Mouse (Mus musculus): ENCODE data around the gene Fam50a. TPM values are rescaled to one million over a fixed set of nuclear protein-coding genes. Genes with fewer than 3 reads are reported as not detected.

Gene Fam50a
- 10 to 100 TPM; 20.5 to 22.5 TPM for total RNA-seq (2021)
- long read RNA-seq, experiment 1, transcript Fam50a-201 (13 exons, 1,383 nt) = major isoform, 20 of 26 reads
- long read RNA-seq, experiment 1, partial matches to known transcripts = 2 of 26 reads
- long read RNA-seq, experiment 1, other reads (novel, unspliced or antisense) = 4 of 26 reads
- long read RNA-seq, experiment 2, transcript Fam50a-201 (13 exons, 1,383 nt) = major isoform, 20 of 23 reads
- long read RNA-seq, experiment 2, partial matches to known transcripts = 3 of 23 reads
- long read RNA-seq, experiment 2, other reads (novel, unspliced or antisense) = 0 of 23 reads

DNA sequence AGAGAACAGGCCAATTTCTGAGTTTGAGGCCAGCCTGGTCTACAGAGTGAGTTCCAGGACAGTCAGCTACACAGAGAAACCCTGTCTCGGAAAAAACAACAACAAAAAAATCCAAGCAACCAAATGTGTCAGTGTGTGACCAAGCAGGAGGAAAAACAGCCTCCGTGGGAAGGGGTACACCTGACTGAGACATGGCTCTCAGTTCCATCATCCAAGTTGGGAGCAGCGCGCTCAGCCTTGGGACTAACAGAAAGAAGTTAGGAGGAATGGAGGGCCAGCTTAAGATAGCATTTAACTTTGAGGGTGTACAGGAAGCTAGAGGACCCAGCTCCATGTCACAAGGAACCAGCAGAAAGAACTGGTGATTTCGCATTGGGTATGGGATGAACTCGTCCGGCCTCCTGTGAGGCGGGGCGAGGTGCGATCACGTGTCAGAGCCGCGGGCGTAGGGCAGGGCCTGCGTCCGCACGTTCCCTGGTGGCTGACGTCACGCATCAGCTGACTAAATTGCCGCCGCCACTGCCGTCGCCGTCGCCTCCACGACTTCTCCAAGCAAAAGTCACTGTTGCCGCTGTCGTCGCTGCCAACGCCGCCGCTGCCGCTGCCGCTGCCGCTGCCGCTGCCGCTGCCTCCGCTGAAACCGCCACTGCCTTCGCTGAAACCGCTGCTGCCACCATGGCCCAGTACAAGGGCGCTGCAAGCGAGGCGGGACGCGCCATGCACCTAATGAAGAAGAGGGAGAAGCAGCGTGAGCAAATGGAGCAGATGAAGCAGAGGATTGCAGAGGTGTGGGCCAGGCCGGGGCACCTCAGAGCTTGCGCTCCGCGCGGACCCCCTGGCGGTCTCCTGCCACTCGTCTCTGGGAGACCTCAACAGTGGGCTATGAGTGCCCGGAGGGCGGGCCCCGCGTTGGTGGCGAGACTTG is at the start of gene Fam50a:
Fam50a (plus strand) TSS at position 494 of the 925 bp plus-strand sequence.
- peak; percentile 88 for DNase-seq

GRCm38 (mm10) chrX:74269736-74270061 is 43.1 kb upstream of the Fam50a start:
- DNase-seq = no peak

DNA sequence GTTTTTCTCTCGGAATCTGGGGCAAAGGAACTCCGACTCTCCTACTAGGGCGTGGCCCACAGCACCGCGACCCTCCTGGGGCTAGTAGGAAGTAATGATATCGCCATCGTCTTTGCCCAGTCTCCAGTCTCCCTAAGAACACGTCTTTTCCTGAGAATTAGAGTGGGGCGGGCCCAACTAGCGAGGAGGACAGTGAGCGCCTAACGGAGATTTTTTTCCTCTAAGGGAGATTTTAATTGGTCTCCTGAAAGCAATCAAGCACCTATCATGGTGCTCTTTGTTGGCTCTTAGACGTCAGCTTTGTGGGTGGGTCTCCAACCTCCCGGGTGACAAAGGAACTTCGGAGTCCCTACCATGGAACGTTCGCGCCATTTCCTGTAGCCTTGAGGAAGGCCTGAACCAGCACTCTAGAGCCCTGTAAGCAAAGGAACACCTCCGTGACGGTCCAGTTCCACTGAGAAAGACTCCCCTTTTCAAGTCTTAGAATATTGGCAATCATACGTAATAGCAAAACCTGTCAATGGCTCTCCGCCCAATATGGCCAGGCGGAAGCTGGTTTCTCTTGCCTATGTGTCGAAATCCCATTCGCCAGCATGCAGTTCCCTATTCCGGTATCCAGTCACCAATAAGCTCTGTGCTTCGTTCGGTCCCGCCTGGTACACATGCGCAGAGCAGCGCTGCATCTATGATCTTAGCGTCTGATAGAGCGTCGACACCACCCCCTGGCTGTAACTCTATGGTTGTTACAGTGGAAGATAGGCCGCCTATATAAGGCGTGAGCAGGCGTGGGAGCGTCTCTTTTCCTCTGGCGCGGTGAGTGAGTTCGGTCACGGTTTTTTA is 42.6 kb upstream of the Fam50a start, which contains the start of gene Rpl10:
Rpl10 (plus strand) TSS at position 751 of the 840 bp plus-strand sequence.
- peak; percentile 92 for DNase-seq

- no peak for DNase-seq
Observed at GRCm38 (mm10) chrX:74270902-74271551, 41.8 kb upstream of the Fam50a start.

DNA sequence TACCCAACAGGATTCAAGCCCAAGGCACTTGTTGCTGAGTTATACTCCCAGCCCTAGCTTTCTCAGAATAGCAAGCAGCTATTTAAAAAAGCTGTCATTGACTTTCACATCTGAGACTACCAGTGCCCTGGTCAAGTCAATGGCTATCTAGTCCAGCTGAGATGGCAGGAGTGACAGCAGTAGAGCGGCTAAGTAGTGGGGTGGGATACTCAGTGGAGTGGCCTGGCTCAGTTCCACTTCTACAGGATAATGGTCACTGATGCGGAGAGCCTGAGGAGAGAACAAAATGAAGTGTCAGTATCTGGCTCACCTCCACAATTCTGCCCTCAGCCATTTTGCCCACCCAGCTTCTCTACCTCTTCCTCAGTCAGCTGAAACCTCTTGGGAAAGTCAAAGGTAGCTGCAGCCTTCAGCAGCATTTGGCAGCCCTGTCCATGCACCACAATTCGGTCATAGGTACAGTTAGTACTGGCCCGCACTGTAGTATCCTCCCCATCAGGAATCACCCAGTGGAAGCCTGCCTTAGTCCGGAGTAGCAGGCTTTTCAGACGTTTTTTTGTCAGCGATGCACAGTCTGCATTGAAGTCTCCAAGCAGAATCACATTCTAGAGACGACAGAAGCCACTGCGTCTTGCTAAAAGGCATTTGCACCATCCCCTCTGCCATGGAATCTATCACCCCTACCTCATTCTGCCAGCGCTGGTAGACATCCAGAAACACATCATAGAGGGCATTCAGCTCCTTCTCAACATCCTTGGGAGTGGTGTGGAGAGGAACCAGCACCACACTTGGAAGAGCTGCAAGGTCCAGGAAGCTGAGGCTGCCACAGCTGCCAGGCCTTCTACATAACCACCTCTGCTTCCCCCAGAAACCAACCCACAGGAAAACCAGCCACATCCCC is 39.2 kb upstream of the Fam50a start:
- DNase-seq = no peak

- no peak for DNase-seq
Observed at GRCm38 (mm10) chrX:74277916-74278315, 34.9 kb upstream of the Fam50a start.

GRCm38 (mm10) chrX:74281041-74281731 is 31.6 kb upstream of the Fam50a start:
- no peak for DNase-seq

GRCm38 (mm10) chrX:74281732-74282394 is 31.0 kb upstream of the Fam50a start, which contains the start of the genes Taz and Dnase1l1:
Gene Taz, plus strand, starts transcription at chrX:74281912.
Gene Dnase1l1, minus strand, starts transcription at chrX:74282337.
- DNase-seq = peak; percentile 90

DNA sequence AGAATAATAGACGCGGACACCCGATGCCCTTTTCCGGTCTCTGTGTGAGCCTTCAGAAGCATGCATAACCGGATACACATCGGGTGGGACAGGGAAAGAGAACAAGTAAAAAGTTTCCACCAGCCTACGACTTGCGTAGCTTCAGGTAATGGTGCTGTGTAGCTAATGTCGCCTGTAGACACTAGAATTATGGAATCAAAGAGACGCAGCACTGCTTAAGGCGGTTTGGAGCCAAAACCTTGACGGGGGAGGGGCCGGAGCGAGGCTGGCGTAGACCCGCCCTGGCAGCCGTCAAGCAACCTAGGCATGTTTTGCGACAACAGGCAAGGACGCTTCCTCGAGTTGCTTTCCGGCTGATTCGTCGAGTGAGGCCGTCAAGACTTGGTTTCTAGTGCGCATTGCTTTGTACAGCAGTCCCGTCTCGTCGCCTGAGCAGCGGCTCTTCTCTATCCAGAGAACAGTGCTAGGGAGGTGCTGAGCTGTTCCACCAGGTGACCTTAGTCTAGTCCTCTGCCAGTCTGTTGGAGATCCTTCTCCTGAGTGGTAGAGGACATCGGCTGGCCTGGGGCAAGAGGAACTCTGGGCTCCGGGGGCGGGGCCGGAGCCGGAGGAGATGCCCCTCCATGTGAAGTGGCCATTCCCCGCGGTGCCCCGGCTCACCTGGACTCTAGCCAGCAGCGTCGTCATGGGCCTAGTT is 30.3 kb upstream of the Fam50a start:
- peak; percentile 84 for DNase-seq

- DNase-seq = no peak
Observed at GRCm38 (mm10) chrX:74283092-74283437, 29.8 kb upstream of the Fam50a start.

- DNase-seq = no peak
Observed at GRCm38 (mm10) chrX:74293431-74293830, 19.4 kb upstream of the Fam50a start.

DNA sequence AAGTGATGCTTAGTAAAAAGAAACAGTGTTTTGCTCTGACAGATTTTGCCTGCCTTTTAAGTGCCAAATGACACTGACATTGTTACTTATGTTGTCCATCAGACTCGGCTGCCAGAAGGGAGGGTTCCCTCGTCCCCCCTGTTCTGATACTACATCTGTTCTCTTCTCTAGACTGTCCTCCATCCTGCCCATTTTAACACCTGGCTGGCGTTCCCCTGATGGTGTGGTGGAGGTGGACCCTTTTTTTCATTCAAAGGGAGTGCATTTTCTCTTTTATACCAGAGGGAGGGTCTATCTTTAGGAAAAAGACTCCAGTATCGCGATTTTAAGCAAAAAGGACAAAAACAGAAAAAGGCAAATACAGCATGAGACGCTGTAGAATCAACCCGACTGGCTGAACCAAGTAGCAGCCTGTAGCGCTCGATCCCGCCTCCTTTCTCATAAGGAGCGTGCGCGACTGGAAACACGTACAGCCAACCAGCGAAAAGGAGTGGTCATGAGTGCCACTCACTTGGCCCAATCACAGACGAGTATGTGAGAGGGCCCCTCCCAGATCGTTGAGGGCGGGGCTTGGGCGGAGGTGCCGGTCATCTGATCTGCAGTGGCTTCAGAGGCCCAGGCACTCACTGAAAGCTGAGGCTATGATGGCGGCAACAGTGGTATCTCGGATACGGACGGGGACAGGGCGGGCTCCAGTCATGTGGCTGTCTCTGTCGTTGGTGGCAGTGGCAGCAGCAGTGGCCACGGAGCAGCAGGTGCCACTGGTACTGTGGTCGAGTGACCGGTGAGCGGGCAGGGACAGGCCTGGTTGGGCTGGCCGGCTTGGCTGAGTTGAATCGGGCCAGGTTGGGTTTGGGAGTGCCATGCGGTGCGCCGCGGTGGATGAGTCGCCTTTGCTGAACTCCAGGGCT is 16.0 kb upstream of the Fam50a start, which contains the start of gene Atp6ap1:
Atp6ap1 (plus strand) TSS at position 560 of the 911 bp plus-strand sequence.
- peak; percentile 93 for DNase-seq

DNA sequence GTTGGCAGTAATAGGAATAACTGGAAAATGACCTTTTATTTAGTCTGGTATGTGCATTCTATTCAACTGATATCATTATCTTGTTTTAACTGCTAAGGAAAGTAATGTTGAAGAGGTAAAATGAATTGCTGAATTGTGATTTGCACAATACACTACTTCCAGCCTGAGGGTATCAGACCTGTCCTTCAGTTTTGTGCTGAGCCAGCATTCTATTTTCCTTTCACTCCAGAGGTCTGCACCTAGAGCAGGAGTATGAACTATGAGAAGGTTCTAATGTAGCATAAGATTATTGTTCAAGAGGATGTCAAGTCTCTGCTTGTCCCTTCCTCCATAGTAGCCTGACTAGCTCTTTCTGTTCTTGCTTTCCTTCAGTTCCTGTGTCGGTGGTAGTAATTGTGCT is 14.5 kb upstream of the Fam50a start:
- DNase-seq = no peak

DNA sequence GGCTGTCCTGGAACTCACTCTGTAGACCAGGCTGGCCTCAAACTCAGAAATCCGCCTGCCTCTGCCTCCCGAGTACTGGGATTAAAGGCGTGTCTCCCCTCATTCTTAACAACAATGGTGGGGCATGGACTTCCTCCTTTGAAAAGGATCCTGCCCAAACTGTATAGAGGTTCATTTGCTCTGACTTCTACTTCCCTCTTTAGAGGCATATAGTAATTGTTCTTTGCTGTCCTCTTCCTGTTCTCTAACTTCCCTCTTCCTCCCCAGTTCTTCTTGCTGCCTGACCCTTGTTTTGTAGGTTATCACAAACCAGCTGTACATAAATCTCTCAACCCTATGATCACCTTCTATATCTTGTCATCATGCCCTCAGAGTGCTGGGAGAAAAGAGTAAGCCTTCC is 13.1 kb upstream of the Fam50a start:
- no peak for DNase-seq

GRCm38 (mm10) chrX:74304867-74305700 is 7.7 kb upstream of the Fam50a start, which contains the start of gene Gdi1:
Gene Gdi1, plus strand, starts transcription at chrX:74304998.
- DNase-seq = peak; percentile 69

DNA sequence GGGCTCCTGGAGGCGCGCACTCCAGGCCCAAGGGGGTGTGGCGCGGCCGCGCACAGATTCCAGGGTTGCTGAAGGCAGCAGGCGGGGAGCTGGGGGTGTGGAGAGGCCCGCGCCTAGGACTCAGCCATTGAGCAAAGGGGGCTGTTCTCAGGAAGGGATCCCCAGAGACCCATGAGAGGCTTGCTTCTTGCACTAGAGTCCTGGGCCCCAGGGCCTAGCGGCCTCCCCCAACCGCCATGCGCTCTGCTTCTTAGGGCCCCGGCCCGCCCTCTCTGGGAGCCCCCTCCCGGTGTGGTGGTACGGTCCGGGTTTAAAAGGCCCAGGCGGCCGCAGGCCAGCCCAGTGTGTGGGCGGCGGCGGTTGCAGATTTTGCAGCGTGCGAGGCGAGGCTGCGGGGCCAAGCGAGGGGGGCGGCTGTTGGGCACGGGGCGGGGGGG is 15.9 kb downstream of the Fam50a start, which contains the start of gene Plxna3:
Plxna3 (plus strand) TSS at position 342 of the 437 bp plus-strand sequence.
- DNase-seq = peak; percentile 65
